Mouse (Mus musculus) left cerebral cortex, postnatal 14 days (tissue): ENCODE data around the gene Chd2. TPM values are rescaled to one million over a fixed set of nuclear protein-coding genes. Genes with fewer than 3 reads are reported as not detected.
A peak's percentile ranks its signal among the peaks of the same experiment; 100 is the strongest.

ENCODE experiments used
- DNase-seq, 2 experiments: peaks; one replicate each; pipeline ENCODE4 v3.0.0; 2021 to 2022; ENCODE audit warnings: low spot score in 2 of 2, mixed read lengths in 1 of 2
- intact Hi-C: fragments of 180-260 bp; cut with DNase I; formaldehyde crosslinking; loops from one replicate; pipeline ENCODE4 v1.15.1; 2025
- total RNA-seq, 2 experiments: library from RNA; stranded (reverse); gene quantifications; 2 replicates each; pipeline ENCODE4 v1.2.3; 2021

The Chd2 gene
- total RNA-seq, 2 experiments from 2014 or later = 39.0 to 43.9 TPM

DNA sequence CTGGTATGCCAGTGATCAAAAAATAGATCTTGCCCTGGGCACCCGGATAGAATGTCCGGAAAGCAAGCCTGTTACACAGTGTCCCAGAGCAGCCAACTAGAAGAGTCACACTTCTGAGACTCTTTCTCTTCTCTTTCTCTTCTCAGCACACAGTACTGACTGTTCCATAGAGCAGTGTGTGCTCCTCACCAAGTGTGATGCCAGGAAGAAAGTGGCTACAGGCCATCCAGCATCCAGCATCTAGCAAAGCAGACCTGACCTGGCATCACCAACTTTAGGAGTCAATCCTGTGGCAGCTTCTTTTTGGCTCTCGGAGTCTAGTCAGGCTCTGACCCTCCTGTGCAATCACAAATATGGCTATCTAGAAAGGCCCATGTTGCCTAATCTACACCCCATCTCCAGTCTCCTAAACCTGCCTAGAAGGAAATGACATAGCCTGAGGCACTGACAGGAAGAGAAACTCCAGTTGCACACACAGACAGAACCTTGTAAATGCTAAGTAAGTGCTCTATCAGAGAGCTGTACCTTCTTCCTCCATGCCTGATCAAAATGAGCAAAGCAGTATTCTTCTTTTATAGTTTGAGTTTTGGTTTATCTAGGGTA, 27.3 kb upstream of the Chd2 start:
- no peak for DNase-seq
- intact Hi-C loops = no loop called here

GRCm38 (mm10) chr7:73567754-73568161, 26.1 kb upstream of the Chd2 start:
- intact Hi-C loops = no loop called here
- DNase-seq = no peak

GRCm38 (mm10) chr7:73564131-73564530, 22.5 kb upstream of the Chd2 start:
- no peak for DNase-seq
- intact Hi-C loops = no loop called here

GRCm38 (mm10) chr7:73561492-73562055, 19.9 kb upstream of the Chd2 start:
- intact Hi-C loops = no loop called here
- DNase-seq = no peak

DNA sequence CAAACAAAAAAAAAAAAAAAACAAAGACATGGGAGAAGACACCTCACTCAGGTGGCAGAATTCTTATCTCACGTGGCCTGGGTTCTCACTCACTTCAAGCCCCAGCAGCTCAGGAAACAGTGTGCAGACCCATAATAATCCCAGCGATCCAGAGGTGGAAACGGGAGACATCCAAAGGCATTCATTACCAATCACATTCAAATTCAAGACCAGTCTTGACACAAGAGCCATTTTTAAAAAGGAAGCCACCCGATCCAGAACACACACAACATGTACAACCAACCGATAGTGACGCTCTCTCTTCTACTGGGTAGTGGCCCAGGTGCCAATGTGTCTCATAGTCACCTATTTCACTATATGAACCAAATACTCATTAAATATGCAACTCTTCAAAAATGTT, 19.2 kb upstream of the Chd2 start:
- no peak for DNase-seq
- intact Hi-C loops = no loop called here

- DNase-seq = no peak
Measured at GRCm38 (mm10) chr7:73559853-73560190, 18.2 kb upstream of the Chd2 start.

GRCm38 (mm10) chr7:73559170-73559852, 17.7 kb upstream of the Chd2 start:
- intact Hi-C loops = loop anchor here (2.0 kb wide), 2 partner anchors 23 to 47 kb away; no protein-coding TSS in a partner anchor
- DNase-seq = no peak

More at GRCm38 (mm10) chr7:73559853-73560190, 18.2 kb upstream of the Chd2 start:
- intact Hi-C loops = loop anchor here (2.0 kb wide), 2 partner anchors 23 to 47 kb away; no protein-coding TSS in a partner anchor

DNA sequence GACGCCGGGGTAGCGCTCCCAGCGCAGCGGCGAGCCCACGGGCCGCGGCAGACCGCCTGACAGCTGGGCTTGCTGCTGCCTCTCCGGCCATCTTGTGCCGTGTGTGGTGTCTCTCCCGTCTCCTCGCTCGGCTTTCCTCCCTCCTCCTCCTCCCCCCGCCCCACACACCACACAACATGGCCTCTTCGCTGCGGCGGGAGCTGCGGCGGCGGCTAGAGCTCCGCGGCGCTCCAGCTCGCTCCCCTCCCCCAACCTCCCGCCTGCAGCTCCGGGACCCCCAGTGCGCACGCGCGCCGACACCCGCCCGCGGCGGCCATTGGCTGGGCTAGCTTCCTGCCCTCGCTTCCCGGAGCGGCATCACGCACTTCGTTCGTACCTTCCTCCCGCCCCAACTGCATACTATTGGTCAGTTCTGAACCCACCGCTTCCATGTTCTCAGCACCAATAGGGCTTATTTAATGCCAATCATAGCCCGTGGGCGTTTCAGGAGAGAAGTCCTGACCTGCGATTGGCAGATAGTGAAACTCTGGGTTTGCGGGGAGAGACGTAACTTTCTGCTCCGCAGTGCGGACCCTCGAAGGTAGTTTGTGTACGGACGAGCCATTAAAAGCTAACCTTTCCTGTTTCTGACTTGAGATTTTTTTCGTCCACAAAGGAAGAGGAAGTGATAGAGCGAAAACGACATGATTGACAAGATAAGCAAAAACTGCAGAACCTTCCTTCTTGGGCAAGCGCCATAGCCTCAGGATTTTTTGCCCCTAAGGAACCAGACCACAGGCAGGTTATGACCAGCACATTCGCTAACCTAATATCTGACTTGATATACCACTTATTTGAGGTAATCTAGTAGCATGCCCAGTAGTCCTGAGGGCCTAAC, 16.9 kb upstream of the Chd2 start:
- intact Hi-C loops = loop anchor here (2.0 kb wide), 2 partner anchors 24 to 48 kb away; no protein-coding TSS in a partner anchor
- peak; percentile 100 for DNase-seq

DNA sequence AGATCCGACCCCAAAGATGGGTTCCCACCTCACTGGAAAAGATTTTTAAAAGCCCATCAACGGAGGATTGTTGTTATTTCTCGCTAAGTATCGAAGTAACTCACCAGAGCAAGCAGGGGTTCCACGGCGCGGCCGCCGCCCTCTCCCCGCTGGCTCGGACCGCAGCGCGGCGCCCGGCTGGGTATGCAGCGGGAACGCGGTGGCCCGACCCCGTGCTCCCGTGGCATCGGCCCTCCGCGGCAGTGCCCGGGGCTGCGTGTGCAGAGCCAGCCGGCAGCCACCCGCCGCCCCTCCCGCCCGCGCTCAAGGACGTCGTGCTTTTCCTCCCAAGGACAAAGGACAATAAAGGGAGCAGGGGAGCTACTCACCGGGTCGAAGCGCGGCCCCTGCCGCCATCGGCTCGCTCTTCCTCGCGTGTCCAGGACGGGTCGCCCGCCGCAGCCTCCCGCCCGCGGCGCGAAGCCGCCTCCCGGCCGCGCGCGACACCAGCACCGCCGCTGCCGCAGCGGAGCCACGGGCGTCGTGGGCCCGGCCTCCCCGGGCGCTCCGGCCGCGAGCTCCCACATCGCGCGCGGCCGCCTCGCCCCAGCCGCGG, 16.1 kb upstream of the Chd2 start:
- DNase-seq = peak in 1 of 2 experiments; percentile 36
- intact Hi-C loops = loop anchor here (1.0 to 2.0 kb wide), 4 partner anchors 17 to 61 kb away; partner anchors contain the start of gene Chd2

GRCm38 (mm10) chr7:73556688-73557667, 15.3 kb upstream of the Chd2 start:
- no peak for DNase-seq
- intact Hi-C loops = loop anchor here (1.0 to 2.0 kb wide), 2 partner anchors 16 to 61 kb away; partner anchors contain the start of gene Chd2

DNA sequence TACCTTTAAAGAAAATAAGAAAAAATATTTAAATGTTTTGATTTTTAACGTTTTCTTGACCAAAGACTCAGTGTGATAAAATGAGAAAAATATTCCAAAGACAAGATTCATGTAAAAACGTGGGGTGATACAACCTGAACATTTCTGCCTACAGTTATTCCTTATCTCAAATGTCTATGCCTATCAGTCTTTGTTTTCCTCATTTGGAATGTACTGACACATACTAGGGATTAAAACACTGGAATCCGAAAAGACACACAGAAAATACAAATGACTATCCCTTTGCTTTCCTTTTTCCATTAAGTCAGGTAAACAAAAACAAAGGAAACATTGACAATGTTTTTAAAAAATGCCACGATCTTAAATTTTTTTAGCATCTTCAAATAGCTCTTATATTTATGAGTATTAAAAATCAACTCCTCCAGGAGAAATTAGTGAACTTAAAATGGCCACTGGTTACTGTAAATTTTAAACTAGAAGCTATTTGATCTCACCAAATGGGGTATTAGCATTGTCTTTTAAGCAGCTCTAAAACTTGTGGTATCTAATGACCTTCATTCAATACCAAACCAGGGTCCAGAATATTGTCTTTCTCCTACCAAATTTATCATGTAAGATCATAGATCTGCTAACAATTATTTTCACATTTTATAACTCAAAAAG, 14.4 kb upstream of the Chd2 start:
- intact Hi-C loops = loop anchor here (2.0 kb wide), 1 partner anchor 15 kb away; the partner anchor contains the start of gene Chd2
- no peak for DNase-seq

DNA sequence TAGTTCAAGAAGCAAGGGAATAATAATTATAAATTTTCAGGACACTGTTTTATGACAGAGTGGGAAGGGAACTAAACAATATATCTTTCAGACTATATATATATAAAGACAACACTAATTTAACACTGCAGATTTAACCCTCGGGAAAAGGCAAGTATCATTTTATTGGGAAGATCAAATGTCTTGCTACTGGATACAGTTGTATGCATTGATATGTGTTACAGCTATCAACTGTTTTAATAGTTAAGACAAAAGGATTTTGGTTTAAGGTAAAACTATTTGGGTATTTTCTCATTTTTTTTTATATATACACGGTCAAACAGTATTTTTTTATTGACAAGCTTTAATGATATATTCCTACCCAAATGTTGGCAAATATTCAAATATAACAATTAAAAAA, 13.2 kb upstream of the Chd2 start:
- intact Hi-C loops = no loop called here
- no peak for DNase-seq

- intact Hi-C loops = no loop called here
- no peak for DNase-seq
Measured at GRCm38 (mm10) chr7:73553160-73553559, 11.5 kb upstream of the Chd2 start.

DNA sequence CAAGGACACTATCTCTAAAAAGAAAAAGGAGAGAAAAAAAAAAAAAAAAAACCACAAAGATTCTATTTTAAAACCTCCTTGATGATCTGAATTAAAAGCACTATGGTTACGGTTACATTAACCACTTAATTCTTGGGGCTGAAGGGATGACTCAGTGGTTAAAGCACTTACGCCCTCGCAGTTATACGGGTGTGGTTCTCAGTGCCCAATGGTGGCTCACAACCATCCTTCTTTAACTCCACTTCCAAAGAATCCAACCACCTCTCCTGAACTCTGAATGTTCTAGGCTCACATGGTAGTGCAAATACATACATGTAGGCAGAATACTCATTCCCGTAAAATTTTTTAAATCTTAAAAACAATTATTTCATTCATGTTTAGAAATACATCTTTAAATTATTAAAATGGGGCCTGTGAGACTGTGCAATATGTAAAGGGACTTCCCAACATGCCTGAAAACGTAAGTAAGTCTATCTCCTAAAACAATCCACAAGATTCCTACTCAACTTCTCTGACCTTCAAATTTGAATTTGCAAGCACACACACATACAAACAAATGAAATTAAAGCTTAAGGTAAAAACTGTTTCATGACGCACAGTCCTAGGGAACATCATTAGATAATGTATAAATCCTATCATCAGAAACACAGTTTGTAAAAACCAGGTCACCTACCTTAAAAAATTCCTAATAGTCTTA, 10.6 kb upstream of the Chd2 start:
- intact Hi-C loops = no loop called here
- DNase-seq = no peak

DNA sequence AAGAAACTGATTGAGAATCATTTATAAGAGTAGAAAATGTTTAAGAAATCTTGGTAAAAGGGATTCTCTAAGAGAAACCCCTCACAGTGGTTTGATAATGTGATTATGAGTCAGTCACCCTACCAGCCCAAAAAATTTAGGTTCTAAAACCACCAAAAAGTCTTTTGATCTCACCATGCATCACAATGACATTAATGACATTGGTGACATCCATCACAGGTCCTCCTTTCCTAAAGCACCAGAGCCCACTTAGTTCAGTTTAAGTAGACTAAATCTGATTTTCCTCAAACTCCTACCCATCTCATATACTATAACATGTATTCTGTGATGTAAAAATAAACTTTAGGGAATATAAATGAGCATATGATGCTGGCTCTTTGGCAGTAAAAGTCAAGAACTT, 9.7 kb upstream of the Chd2 start:
- no peak for DNase-seq
- intact Hi-C loops = no loop called here

- intact Hi-C loops = no loop called here
- no peak for DNase-seq
Measured at GRCm38 (mm10) chr7:73548051-73548450, 6.4 kb upstream of the Chd2 start.
